Mouse (Mus musculus) liver, embryonic 14.5 days (tissue): ENCODE results near the gene Cpsf6.

Experiments used
- CTCF ChIP-seq: IDR thresholded peaks from 2 replicates; pipeline ENCODE4 v1.5.1; 2016; ENCODE audit warnings: antibody characterized with exemption, low read depth, control low read depth
- EP300 ChIP-seq: IDR thresholded peaks from 2 replicates; pipeline ENCODE4 v1.6.1; 2016; ENCODE audit warnings: antibody characterized with exemption, low read depth

DNA sequence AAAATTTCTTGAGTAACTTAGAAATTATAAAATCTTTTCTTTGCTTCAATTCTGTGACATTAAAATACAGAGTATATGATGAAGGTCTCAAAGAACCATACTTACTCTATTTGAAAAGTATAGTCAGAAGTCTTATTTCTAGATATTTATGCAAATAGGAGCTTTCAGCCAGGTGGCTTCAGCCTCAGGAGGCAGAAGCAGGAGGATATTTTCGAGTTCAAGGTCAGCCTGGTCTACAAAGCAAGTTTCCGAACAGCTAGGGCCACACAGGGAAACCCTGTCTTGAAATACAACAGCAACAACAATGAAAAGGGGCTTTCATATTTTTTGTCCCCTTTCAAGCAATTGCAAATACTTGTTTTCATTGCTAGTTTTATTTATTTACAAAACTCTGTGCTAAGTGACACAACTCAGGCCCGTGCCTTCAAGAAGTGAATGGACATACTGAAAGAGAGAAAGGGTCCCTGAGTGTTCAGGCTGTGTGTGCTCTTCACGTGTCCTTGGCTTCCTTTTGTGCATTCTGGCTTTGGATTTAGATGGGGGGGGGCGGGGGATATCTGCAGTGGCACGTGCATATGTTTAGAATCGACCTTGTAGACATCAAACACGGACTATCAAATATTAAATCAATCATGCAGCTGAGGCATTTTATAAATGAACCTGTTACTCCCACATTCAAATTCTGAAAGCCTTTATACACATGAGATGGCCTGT, 39.9 kb upstream of the Cpsf6 start:
- TF ChIP-seq CTCF, result no peak
- no peak for TF ChIP-seq EP300
